Mouse (Mus musculus): ENCODE results near the gene Pabpc6. TPM values are rescaled to one million over a fixed set of nuclear protein-coding genes. Genes with fewer than 3 reads are reported as not detected.

Pabpc6 gene
- not detected in 2 replicates for polyA plus RNA-seq (2015; fragmentation: Nextera tagmentation; extraction: Ambion mirVana)

DNA sequence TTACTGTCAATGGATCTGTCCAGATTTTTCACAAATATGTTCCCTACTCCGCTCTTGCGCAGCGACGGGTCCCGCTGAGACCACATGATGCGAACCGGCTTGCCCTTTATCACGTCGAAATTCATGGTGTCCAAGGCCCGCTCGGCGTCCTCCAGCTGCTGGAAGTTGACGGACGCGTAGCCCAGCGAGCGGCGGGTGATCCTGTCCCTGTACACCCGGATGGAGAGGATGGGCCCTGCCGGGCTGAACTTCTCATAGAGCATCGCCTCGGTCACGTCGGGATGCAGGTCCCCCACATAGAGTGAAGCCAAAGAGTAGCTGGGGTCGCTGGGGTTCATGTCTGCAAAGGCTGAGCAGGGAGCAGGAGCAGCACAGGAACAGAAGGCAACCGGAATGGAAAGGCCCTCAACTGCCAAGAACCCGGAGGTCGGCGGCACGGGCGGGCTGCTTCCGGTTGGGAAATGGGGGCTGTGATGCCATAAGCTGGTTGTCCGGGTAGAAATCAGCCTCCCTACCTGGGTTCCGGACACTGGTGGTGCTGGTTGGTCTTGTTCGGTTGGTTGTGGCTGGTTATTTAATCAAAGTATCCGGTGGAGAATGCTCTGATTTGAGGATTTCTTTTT, at the start of gene Pabpc6:
Pabpc6 (minus strand) TSS at position 435 of the 623 bp plus-strand sequence.
- ATAC-seq: no peak
- no peak within 1 kb of the TSS for H3K27ac ChIP-seq
- H3K4me2 ChIP-seq (replicated peaks): no peak within 1 kb of the TSS
- WGBS: 93% methylated on average over 36 of the region's 36 CpGs
- H3K9ac ChIP-seq: no peak within 1 kb of the TSS
- H3K4me3 ChIP-seq (replicated peaks): no peak within 1 kb of the TSS
- H3K4me1 ChIP-seq (replicated peaks): no peaks in the 10 kb centered on the region
- no peaks in the 10 kb centered on the region for H3K9me3 ChIP-seq
- no peaks in the 10 kb centered on the region for H3K27me3 ChIP-seq (replicated peaks)
- no peaks in the 10 kb centered on the region for H3K36me3 ChIP-seq

DNA sequence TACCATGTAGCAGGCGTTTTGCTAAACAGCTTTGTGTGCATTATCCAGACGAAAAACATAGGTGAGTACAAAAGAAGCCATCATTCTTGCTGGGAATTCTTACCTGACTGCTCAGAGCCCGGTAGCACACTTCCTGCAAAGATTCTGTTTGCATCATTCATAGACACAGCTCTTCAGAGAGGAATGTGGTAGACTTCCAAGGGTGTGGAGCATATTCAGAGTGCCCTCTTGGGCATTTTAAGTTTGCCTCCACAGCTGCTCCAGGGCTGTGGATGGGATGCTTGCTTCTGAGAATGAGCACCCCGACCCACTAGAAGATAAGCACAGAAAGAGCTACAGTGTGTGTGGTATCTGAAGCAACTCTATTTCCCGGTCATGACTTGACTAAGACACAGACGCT, 41.4 kb upstream of the Pabpc6 start:
- H3K9me3 ChIP-seq: no peaks in the 10 kb centered on the region
- no peak overlapping the region for H3K4me2 ChIP-seq (replicated peaks)
- H3K4me1 ChIP-seq (replicated peaks): no peaks in the 10 kb centered on the region
- no peak for ATAC-seq
- 82% methylated on average over 6 of the region's 6 CpGs for WGBS
- H3K27ac ChIP-seq: no peak overlapping the region
- H3K27me3 ChIP-seq (replicated peaks): no peaks in the 10 kb centered on the region
- H3K9ac ChIP-seq: no peak overlapping the region
- no peak overlapping the region for H3K4me3 ChIP-seq (replicated peaks)
- H3K36me3 ChIP-seq: no peaks in the 10 kb centered on the region

DNA sequence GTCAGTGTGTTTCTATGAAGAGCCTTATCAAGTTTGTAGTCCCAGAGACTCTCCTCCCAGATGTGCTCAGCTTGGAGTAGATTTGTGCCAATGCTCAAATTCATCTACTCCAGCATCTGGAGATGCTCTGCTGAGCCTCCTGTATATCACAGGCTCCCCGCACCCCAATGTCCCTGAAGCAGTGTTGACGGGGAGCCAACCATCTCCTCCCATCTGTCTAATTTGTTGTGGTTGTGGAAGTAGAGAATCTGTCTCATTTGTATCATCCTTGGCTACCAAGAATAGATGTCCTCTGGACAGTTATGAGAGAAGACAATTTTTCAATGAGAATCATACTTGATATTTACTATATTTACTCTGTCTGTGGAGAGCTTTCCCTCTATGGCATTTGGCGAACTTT, 39.4 kb upstream of the Pabpc6 start:
- WGBS: 87% methylated on average over 3 of the region's 3 CpGs
- H3K9ac ChIP-seq: no peak overlapping the region
- H3K9me3 ChIP-seq: no peaks in the 10 kb centered on the region
- no peak overlapping the region for H3K4me2 ChIP-seq (replicated peaks)
- H3K36me3 ChIP-seq: no peaks in the 10 kb centered on the region
- H3K27me3 ChIP-seq (replicated peaks): no peaks in the 10 kb centered on the region
- no peak overlapping the region for H3K4me3 ChIP-seq (replicated peaks)
- no peaks in the 10 kb centered on the region for H3K4me1 ChIP-seq (replicated peaks)
- H3K27ac ChIP-seq: no peak overlapping the region
- no peak for ATAC-seq

DNA sequence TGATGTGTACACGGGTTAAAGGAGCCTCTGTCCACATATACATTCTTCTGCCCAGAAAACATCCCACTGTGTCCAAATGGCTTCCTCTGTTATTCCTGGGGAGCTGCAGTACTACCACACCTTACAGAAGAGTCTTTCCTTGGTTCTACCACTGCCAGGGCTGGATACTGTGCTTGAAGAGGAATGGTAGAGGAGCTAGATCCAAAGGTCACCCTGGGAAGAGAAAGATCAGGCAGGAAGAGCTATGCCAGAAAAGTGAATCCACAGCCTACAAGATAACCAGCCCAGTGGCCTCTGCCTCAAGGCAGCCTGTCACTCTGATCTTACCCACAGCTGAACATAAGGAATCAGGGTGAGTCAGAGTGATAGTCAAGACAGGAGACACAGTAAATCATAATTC, 37.8 kb upstream of the Pabpc6 start:
- Histone ChIP-seq H3K4me3 (replicated peaks) (no peak overlapping the region), H3K27me3 (replicated peaks) (no peaks in the 10 kb centered on the region), H3K36me3 (no peaks in the 10 kb centered on the region), H3K27ac (no peak overlapping the region), H3K4me2 (replicated peaks) (no peak overlapping the region), H3K4me1 (replicated peaks) (no peaks in the 10 kb centered on the region), H3K9ac (no peak overlapping the region), H3K9me3 (no peaks in the 10 kb centered on the region)
- no peak for ATAC-seq
- 49% methylated on average over 1 of the region's 1 CpGs for WGBS

DNA sequence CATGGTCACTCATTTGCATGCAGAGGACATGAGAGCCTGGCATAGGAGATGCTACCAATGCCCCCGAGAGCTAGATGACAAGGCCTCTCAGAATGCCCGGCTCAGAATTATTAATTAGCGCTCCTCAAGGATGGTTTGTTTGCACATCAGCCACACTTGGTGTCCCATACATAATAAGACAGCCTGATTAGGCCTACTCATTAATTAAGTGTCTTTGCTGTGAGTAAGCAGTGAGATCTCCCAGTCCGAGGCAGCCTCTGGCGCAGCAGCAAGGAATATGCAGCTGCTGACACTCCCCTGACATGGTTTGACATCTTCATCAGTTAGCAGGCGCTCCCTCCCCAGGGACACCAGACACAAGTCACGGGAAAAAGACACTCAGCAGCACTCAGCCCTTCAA, 28.2 kb upstream of the Pabpc6 start:
- Histone ChIP-seq H3K4me1 (replicated peaks) (no peaks in the 10 kb centered on the region), H3K9ac (no peak overlapping the region), H3K9me3 (no peaks in the 10 kb centered on the region), H3K27me3 (replicated peaks) (no peaks in the 10 kb centered on the region), H3K4me2 (replicated peaks) (no peak overlapping the region), H3K4me3 (replicated peaks) (no peak overlapping the region), H3K27ac (no peak overlapping the region), H3K36me3 (no peaks in the 10 kb centered on the region)
- no peak for ATAC-seq
- 70% methylated on average over 7 of the region's 7 CpGs for WGBS

DNA sequence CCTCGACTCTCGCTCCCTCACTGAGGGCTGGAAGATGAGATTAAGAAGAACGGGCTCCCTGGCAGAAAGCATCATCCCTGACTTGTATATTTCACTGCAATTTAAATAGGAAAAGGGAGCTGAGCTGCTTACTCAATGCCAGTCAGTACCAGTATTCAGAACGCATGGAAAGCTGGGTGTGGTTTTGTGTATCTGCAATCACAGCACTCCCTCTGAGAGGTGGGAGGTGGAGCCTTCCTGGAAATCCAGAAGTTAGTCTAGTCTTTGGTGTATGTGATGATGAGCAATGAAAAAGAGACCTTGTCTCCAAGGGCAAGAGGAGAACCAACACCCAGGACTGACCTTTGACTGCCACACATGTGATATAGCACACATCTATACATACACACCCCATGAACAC, 21.7 kb upstream of the Pabpc6 start:
- Histone ChIP-seq H3K9ac (no peak overlapping the region), H3K4me1 (replicated peaks) (no peaks in the 10 kb centered on the region), H3K9me3 (no peaks in the 10 kb centered on the region), H3K4me2 (replicated peaks) (no peak overlapping the region), H3K36me3 (no peaks in the 10 kb centered on the region), H3K4me3 (replicated peaks) (no peak overlapping the region), H3K27ac (no peak overlapping the region), H3K27me3 (replicated peaks) (no peaks in the 10 kb centered on the region)
- ATAC-seq: no peak
- WGBS: 67% methylated on average over 4 of the region's 4 CpGs

DNA sequence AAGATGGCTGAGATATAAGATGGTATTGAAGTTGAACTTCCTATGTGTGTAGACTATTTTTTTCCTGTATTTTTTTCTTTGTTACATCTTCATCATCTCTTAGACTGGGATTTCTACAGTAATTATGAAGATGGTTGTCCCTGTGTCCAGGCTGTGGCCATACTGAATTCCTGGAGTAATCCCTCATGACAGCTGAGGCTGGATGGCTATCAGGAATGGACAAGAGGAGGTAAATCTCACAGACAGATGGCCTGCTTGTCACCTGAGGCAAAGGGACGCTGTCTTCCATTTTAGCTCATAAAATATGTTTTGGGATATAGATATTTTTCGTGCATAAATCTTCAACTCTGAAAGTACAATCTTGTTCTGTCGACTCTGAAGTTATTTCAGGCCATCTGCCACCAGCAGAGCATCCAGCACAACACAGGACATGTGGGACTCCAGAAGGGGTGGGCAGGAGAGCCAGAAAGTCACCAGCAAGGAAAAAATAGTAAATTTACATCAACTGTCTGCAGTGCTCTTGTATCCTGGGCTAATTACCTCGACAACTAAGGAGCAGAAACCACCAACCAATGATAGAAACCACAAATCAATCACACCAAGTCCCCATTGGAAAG, 14.1 kb upstream of the Pabpc6 start:
- no peak for ATAC-seq
- H3K9me3 ChIP-seq: no peaks in the 10 kb centered on the region
- WGBS: 72% methylated on average over 4 of the region's 4 CpGs

DNA sequence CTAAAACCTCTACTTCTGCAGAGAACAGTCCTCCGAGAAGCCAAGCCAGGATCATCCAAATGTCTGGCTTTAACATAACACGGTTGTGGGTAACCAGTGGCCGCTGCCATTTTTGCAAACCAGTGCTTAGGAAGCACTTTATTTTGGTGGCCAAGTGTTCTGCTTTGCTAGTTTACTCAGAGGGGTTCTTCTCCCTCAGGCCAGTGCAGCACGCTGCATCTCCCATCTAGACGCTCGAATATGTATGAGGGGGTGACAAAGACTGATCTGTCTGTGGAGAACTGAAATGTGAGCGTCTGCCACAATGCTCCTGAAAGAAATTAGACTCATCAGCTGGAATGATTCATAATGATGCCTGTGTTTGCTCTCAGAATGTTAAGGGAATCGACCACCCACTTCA, 11.2 kb upstream of the Pabpc6 start:
- H3K4me2 ChIP-seq (replicated peaks): no peak overlapping the region
- no peak for ATAC-seq
- no peak overlapping the region for H3K27ac ChIP-seq
- H3K9me3 ChIP-seq: no peaks in the 10 kb centered on the region
- WGBS: 70% methylated on average over 8 of the region's 8 CpGs
- H3K9ac ChIP-seq: no peak overlapping the region
- no peak overlapping the region for H3K4me3 ChIP-seq (replicated peaks)
- no peaks in the 10 kb centered on the region for H3K4me1 ChIP-seq (replicated peaks)
- no peaks in the 10 kb centered on the region for H3K36me3 ChIP-seq
- H3K27me3 ChIP-seq (replicated peaks): no peaks in the 10 kb centered on the region

More for the DNA sequence above, 14.1 kb upstream of the Pabpc6 start:
- H3K9ac ChIP-seq: no peak overlapping the region
- no peak overlapping the region for H3K4me2 ChIP-seq (replicated peaks)
- no peaks in the 10 kb centered on the region for H3K27me3 ChIP-seq (replicated peaks)
- H3K27ac ChIP-seq: no peak overlapping the region
- no peaks in the 10 kb centered on the region for H3K4me1 ChIP-seq (replicated peaks)
- H3K36me3 ChIP-seq: no peaks in the 10 kb centered on the region
- no peak overlapping the region for H3K4me3 ChIP-seq (replicated peaks)

DNA sequence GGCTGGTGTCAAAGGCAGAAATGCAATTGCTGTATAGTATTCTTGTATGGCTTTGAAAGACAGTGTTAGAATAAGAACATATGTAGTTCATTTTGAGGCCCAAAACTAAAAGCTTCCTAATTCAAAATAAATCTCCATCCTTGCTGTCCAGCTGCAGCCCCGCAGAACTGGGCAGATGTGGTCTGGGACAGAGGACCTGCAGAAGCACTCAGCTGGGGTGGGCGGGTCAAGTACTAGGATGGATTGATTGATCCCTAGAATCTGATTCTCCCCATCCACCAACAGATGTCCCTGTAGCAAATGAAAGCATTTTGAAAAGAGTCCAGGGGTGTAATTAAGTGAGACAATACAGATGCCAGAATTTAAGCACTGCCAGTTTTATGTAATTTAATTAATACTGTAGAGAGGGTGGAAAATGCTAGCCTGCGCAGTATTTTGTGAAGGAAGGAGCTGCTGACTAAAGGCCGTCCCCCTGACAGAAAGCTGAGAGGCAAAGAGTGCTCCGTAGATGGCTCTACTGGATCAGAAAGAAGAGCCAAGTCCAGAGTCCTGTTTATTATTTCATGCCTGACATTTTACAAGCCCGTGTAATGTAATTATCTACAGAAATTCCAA, 5.8 kb upstream of the Pabpc6 start:
- no peaks in the 10 kb centered on the region for H3K9me3 ChIP-seq
- WGBS: 56% methylated on average over 6 of the region's 6 CpGs
- no peaks in the 10 kb centered on the region for H3K36me3 ChIP-seq
- H3K4me2 ChIP-seq (replicated peaks): no peak overlapping the region
- ATAC-seq: no peak
- no peak overlapping the region for H3K4me3 ChIP-seq (replicated peaks)
- H3K27ac ChIP-seq: no peak overlapping the region
- H3K27me3 ChIP-seq (replicated peaks): no peaks in the 10 kb centered on the region
- no peaks in the 10 kb centered on the region for H3K4me1 ChIP-seq (replicated peaks)
- H3K9ac ChIP-seq: no peak overlapping the region

DNA sequence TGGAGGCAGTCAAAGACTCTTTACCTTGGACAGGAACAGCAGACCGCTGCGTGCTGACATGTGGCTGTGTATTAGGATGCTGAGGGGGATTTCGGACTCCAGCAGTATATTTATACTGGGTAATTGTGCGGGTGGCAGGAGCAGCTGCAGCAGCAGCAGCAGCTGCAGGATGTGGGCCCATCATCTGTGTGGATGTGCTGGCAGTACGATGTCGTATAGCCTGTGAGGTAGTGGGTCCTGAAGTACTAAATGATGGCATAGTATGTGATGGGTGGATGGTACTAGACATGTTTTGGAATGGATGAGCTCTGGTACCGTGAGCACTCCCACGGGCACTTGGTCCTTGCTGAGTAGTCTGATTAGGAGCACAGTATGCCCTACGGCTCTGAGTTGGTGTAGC, 1.6 kb downstream of the Pabpc6 start:
- Histone ChIP-seq H3K4me1 (replicated peaks) (no peaks in the 10 kb centered on the region), H3K9ac (no peak overlapping the region), H3K4me2 (replicated peaks) (no peak overlapping the region), H3K27me3 (replicated peaks) (no peaks in the 10 kb centered on the region), H3K4me3 (replicated peaks) (no peak overlapping the region), H3K27ac (no peak overlapping the region), H3K36me3 (no peaks in the 10 kb centered on the region), H3K9me3 (no peaks in the 10 kb centered on the region)
- WGBS: 90% methylated on average over 9 of the region's 9 CpGs
- ATAC-seq: no peak

DNA sequence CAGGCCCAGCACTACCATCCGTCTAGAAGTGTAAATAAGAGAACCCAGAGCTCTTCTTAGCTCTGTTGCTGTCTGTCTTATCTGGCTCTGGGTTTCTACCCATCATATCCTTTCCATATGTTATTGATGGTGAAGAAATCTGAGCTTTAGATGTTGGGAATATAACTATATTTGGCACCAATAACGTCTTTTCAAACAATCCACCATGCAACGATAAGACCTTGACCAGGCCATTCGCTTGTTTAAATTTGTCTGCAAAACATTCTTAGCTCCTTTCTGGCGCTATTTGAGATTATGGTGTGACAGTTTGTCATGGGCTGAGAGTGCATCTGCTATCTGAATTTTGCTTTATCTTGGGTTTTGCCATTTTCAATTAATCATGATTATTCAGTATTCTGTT, 10.9 kb downstream of the Pabpc6 start:
- H3K4me3 ChIP-seq (replicated peaks): no peak overlapping the region
- no peaks in the 10 kb centered on the region for H3K36me3 ChIP-seq
- ATAC-seq: no peak
- H3K9ac ChIP-seq: no peak overlapping the region
- no peak overlapping the region for H3K27ac ChIP-seq
- H3K4me2 ChIP-seq (replicated peaks): no peak overlapping the region
- 51% methylated on average over 5 of the region's 5 CpGs for WGBS
- no peaks in the 10 kb centered on the region for H3K27me3 ChIP-seq (replicated peaks)
- H3K9me3 ChIP-seq: no peaks in the 10 kb centered on the region
- no peaks in the 10 kb centered on the region for H3K4me1 ChIP-seq (replicated peaks)

DNA sequence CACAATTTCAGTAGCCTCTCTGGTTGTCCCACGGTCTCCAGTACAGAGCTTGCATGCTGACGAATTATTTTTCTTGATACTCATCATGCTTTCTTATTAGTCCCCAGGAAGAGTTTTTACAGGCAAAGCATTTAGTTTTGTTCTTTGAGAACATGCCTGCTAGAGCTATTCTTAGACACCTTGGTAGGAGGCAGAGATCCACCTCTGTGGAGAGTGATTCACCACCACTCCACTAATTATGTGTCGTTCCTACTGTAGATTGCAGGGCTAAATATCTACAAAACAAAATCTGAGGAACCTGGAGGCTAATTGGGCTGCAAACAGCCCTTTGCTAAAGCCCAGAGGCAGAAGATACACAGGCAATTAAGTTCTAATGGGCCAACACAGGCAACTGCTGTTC, 15.4 kb downstream of the Pabpc6 start:
- WGBS: 81% methylated on average over 3 of the region's 3 CpGs
- no peak overlapping the region for H3K27ac ChIP-seq
- H3K4me1 ChIP-seq (replicated peaks): no peaks in the 10 kb centered on the region
- H3K9ac ChIP-seq: no peak overlapping the region
- H3K4me2 ChIP-seq (replicated peaks): no peak overlapping the region
- no peaks in the 10 kb centered on the region for H3K9me3 ChIP-seq
- H3K4me3 ChIP-seq (replicated peaks): no peak overlapping the region
- ATAC-seq: no peak
- H3K27me3 ChIP-seq (replicated peaks): no peaks in the 10 kb centered on the region
- no peaks in the 10 kb centered on the region for H3K36me3 ChIP-seq

DNA sequence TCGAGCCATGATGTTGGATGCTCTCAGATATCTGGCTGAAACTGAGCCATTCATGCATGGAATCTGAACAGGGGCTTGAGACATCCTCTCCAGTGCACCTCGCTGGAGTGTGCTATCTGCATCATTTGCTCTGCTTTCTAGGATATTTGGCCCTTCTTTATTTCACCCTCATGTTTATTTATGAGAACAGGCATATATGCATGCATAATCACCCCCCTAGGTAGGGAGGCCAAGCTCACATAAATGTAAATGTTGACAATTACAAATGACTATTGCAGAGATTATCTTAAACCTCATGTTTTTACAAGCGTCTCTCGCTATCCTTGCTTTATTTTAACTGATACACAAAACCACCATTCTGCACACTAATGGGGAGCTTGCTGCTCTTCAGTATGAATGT, 21.9 kb downstream of the Pabpc6 start:
- WGBS: 76% methylated on average over 4 of the region's 4 CpGs
- no peaks in the 10 kb centered on the region for H3K27me3 ChIP-seq (replicated peaks)
- H3K9me3 ChIP-seq: no peaks in the 10 kb centered on the region
- no peak overlapping the region for H3K9ac ChIP-seq
- no peaks in the 10 kb centered on the region for H3K36me3 ChIP-seq
- H3K4me2 ChIP-seq (replicated peaks): no peak overlapping the region
- no peak overlapping the region for H3K4me3 ChIP-seq (replicated peaks)
- no peaks in the 10 kb centered on the region for H3K4me1 ChIP-seq (replicated peaks)
- no peak overlapping the region for H3K27ac ChIP-seq
- no peak for ATAC-seq

Measured in intestine, embryonic 15.5 days (tissue).